23 mouse cellular contexts compared by ENCODE assay signal in genomic region chr4:141332258-141332657, GRCm38 (mm10). TPM values are rescaled to one million over a fixed set of nuclear protein-coding genes. Genes with fewer than 3 reads are reported as not detected.
"Had no signal": no experiment of that assay in that cellular context is flagged by ENCODE, and none has a peak within 500 bp of the region (broad histone marks: within the 10 kb centered on the region; RNA-seq: fewer than 3 reads in every experiment).

No protein-coding gene starts in this region.

- H3K4me3 ChIP-seq: limb, embryonic 13.5 days; liver, embryonic 13.5 days; midbrain, embryonic 12.5 days; midbrain, embryonic 15.5 days; neural tube, embryonic 12.5 days; neural tube, embryonic 15.5 days; stomach, embryonic 15.5 days had no signal

- H3K27ac ChIP-seq: limb, embryonic 13.5 days; liver, embryonic 13.5 days; macrophage; midbrain, embryonic 12.5 days; midbrain, embryonic 15.5 days; neural tube, embryonic 12.5 days; neural tube, embryonic 15.5 days; stomach, embryonic 15.5 days had no signal

- H3K9ac ChIP-seq: limb, embryonic 13.5 days; liver, embryonic 13.5 days; lung, embryonic 14.5 days; midbrain, embryonic 12.5 days; midbrain, embryonic 15.5 days; neural tube, embryonic 12.5 days; neural tube, embryonic 15.5 days; stomach, embryonic 15.5 days had no signal

- DNase-seq: kidney, adult 18-20 months; kidney, adult 9 months; kidney, postnatal 14 days; kidney, postnatal 4 days; left cerebral cortex, postnatal 4 days; liver, embryonic 13.5 days; lung, embryonic 14.5 days; retina, postnatal 1 day; right cerebral cortex, postnatal 25 days; spleen, adult 18-20 months; thymus, adult 18-20 months; thymus, postnatal 14 days; thymus, postnatal 4 days had no signal

- ATAC-seq: intestine, embryonic 16.5 days; lung, postnatal 0 days; midbrain, embryonic 15.5 days had no signal

- H3K27me3 ChIP-seq: limb, embryonic 13.5 days; midbrain, embryonic 12.5 days; midbrain, embryonic 15.5 days; neural tube, embryonic 12.5 days; neural tube, embryonic 15.5 days; stomach, embryonic 15.5 days had no signal

- H3K4me2 ChIP-seq: limb, embryonic 13.5 days; liver, embryonic 13.5 days; lung, embryonic 14.5 days; midbrain, embryonic 12.5 days; midbrain, embryonic 15.5 days; neural tube, embryonic 12.5 days; neural tube, embryonic 15.5 days; stomach, embryonic 15.5 days had no signal

- H3K9me3 ChIP-seq: limb, embryonic 13.5 days; liver, embryonic 13.5 days; midbrain, embryonic 12.5 days; midbrain, embryonic 15.5 days; neural tube, embryonic 12.5 days; neural tube, embryonic 15.5 days; stomach, embryonic 15.5 days had no signal

- H3K36me3 ChIP-seq: limb, embryonic 13.5 days; liver, embryonic 13.5 days; midbrain, embryonic 12.5 days; midbrain, embryonic 15.5 days; neural tube, embryonic 12.5 days; neural tube, embryonic 15.5 days; stomach, embryonic 15.5 days had no signal

- H3K4me1 ChIP-seq: liver, embryonic 13.5 days had no signal

RNA-seq across cellular contexts. Expression of gene Fam131c, which starts 35.8 kb away (rescaled TPM):
- polyA plus RNA-seq: liver, embryonic 16.5 days; macrophage had no signal
